ENCODE assay signal across 9 mouse cellular contexts in the genomic region with DNA sequence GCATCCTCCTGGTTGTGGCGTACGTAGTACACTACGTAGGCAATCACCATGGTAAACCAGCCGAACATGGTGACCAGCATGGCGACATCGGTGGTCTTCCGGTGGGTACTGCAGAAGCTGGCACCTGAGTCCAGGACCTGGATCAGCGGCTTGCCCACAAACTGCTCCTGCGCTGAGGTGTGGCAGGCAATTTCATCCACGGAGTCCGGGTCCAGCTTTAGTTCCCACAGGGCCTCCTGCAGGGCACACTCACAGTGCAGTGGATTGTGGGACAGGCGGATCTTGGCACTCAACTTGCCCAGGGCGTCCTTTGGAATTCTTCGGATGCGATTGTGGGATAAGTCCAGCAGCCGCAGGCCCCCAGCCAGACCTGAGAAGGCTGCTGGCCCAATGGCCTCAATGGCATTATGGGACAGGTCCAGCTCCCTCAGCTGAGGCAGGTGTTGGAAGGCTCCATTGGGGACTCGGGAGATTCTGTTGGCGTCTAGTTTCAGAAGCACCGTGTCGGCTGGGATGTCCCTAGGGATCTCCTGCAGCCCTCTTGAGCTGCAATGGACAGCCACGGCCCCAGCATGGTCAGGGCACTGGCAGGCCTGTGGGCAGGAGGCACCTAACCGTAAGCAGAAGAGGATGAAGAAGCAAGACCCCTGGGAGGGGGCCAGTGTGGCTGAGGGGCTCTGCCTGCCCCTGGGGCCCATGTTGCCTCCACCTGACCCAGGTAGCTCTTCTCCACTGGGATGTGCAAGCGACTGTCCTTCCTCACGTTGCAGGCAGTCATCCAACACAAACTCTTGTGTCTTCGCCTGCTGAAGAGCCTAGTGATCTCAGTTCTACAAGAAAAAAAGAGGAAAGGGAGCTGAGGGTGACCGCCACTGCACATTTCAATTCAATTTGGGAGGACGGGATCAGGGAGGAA. TPM values are rescaled to one million over a fixed set of nuclear protein-coding genes. Genes with fewer than 3 reads are reported as not detected.
DNase-seq lines count a peak whose midpoint lies in the region; ATAC-seq and TF ChIP-seq lines count a peak whose summit lies in the region.
"Had no signal": no experiment of that assay in that cellular context is flagged by ENCODE, and none has a peak within 500 bp of the region (broad histone marks: within the 10 kb centered on the region; RNA-seq: fewer than 3 reads in every experiment).

No protein-coding gene starts in this region.

- TF ChIP-seq CTCF in cortical plate, adult 2 months (IDR thresholded peaks at IDR 0.05; ENCODE audit: extremely low read depth, insufficient read depth, low read length), result no peak
- TF ChIP-seq CTCF in liver, postnatal 0 days (IDR thresholded peaks at IDR 0.05; ENCODE audit: low read depth), result no peak

- TF ChIP-seq EP300 in liver, postnatal 0 days (IDR thresholded peaks at IDR 0.05; ENCODE audit: low read depth), result no peak

- H3K27me3 ChIP-seq in heart, embryonic 15.5 days, result peaks cover 17% of the 10 kb centered on the region
- H3K27me3 ChIP-seq in hindbrain, embryonic 10.5 days (ENCODE audit: insufficient read depth, poor library complexity, severe bottlenecking), result peaks cover 25% of the 10 kb centered on the region
- H3K27me3 ChIP-seq in liver, postnatal 0 days (ENCODE audit: insufficient read depth, low read length), result peaks cover 6% of the 10 kb centered on the region; the same call in 1 of the 2 replicates

- peaks cover 14% of the 10 kb centered on the region for H3K4me1 ChIP-seq in heart, embryonic 15.5 days (replicated peaks)
- H3K4me1 ChIP-seq in cortical plate, adult 2 months (ENCODE audit: control insufficient read depth, insufficient read depth, low read length), result no peaks in the 10 kb centered on the region
- peaks cover 27% of the 10 kb centered on the region for H3K4me1 ChIP-seq in hindbrain, embryonic 10.5 days (replicated peaks)
- peaks cover 9% of the 10 kb centered on the region for H3K4me1 ChIP-seq in liver, postnatal 0 days (ENCODE audit: insufficient read depth)

- no peak overlapping the region for H3K27ac ChIP-seq in heart, embryonic 15.5 days
- H3K27ac ChIP-seq in cortical plate, adult 2 months (ENCODE audit: insufficient read depth, low read length), result no peak overlapping the region
- no peak overlapping the region for H3K27ac ChIP-seq in hindbrain, embryonic 10.5 days
- peak overlapping the region; percentile 94 for H3K27ac ChIP-seq in liver, postnatal 0 days (ENCODE audit: low read depth)

- H3K9me3 ChIP-seq in heart, embryonic 15.5 days (replicated peaks), result no peaks in the 10 kb centered on the region
- H3K9me3 ChIP-seq in hindbrain, embryonic 10.5 days, result 0 out of 2 replicates have a peak, but pooled peaks cover 4% of the 10 kb centered on the region
- no peaks in the 10 kb centered on the region for H3K9me3 ChIP-seq in liver, postnatal 0 days (ENCODE audit: low read length)

- DNase-seq in heart, postnatal 36 days, result no peak
- DNase-seq in hindbrain, embryonic 10.5 days (ENCODE audit: low spot score), result no peak
- no peak for DNase-seq in liver, postnatal 0 days
- no peak for DNase-seq in left cerebral cortex, postnatal 4 days
- DNase-seq in testis, postnatal 10 days (ENCODE audit: low spot score), result no peak
- no peak for DNase-seq in thymus, postnatal 25 days

- peak overlapping the region; percentile 64; the same call in 1 of the 2 replicates for H3K4me3 ChIP-seq in heart, embryonic 15.5 days
- H3K4me3 ChIP-seq in cortical plate, adult 2 months (ENCODE audit: insufficient read depth, low read length), result peak overlapping the region; percentile 70
- H3K4me3 ChIP-seq in hindbrain, embryonic 10.5 days, result peak overlapping the region; percentile 72
- peak overlapping the region; percentile 64 for H3K4me3 ChIP-seq in liver, postnatal 0 days (ENCODE audit: low read depth, low read length)

- no peak for TF ChIP-seq POLR2A in cortical plate, adult 2 months (IDR thresholded peaks at IDR 0.05; ENCODE audit: extremely low read depth, insufficient read depth, low read length)

- H3K4me2 ChIP-seq in heart, embryonic 15.5 days, result peak overlapping the region; percentile 97
- peak overlapping the region; percentile 73 for H3K4me2 ChIP-seq in liver, postnatal 0 days (ENCODE audit: low read depth, low read length)

- intact Hi-C loops in heart, postnatal 36 days (cut with DNase I), result no loop called here
- intact Hi-C loops in left cerebral cortex, postnatal 4 days (cut with DNase I), result no loop called here

- no peaks in the 10 kb centered on the region for H3K36me3 ChIP-seq in heart, embryonic 15.5 days
- H3K36me3 ChIP-seq in hindbrain, embryonic 10.5 days, result no peaks in the 10 kb centered on the region
- H3K36me3 ChIP-seq in liver, postnatal 0 days (replicated peaks; ENCODE audit: insufficient read depth, low read length), result no peaks in the 10 kb centered on the region

- 86% methylated on average over 27 of the region's 27 CpGs for WGBS in heart, embryonic 15.5 days
- 87% methylated on average over 27 of the region's 27 CpGs for WGBS in hindbrain, embryonic 10.5 days
- WGBS in liver, postnatal 0 days (ENCODE audit: insufficient replicate concordance), result 75% methylated on average over 27 of the region's 27 CpGs

- ATAC-seq in heart, embryonic 15.5 days (replicated peaks; ENCODE audit: insufficient number of reproducible peaks, insufficient read depth, low FRiP score, low read depth), result no peak
- no peak for ATAC-seq in liver, postnatal 0 days

- no peak overlapping the region for H3K9ac ChIP-seq in heart, embryonic 15.5 days
- peak overlapping the region; percentile 79 for H3K9ac ChIP-seq in liver, postnatal 0 days (replicated peaks)

RNA-seq across cellular contexts. Expression of gene Lrrc3, which starts 1.2 kb away (rescaled TPM):
- 1.1 and 2.2 TPM in 2 replicates for polyA plus RNA-seq in heart, embryonic 15.5 days (2015; fragmentation: Nextera tagmentation; extraction: Ambion mirVana)
- total RNA-seq in heart, postnatal 36 days (2021), result under 1 TPM; 0.54 to 0.94 TPM
- 7.3 and 7.7 TPM in 2 replicates for polyA plus RNA-seq in cortical plate, adult 2 months (2012; rRNA removed)
- 2.6 and 4.1 TPM in 2 replicates for polyA plus RNA-seq in hindbrain, embryonic 10.5 days (2016; fragmentation: Nextera tagmentation; extraction: Ambion mirVana)
- polyA plus RNA-seq in liver, postnatal 0 days (2015; fragmentation: Nextera tagmentation; extraction: Ambion mirVana), result 24.4 and 26.6 TPM in 2 replicates
- 10 to 100 TPM; 38.5 to 39.1 TPM for total RNA-seq in left cerebral cortex, postnatal 4 days (2021)

RNA-seq across cellular contexts. Expression of gene Gm3285, which starts 39.4 kb away (rescaled TPM):
- not detected in 2 replicates for polyA plus RNA-seq in heart, embryonic 15.5 days (2015; fragmentation: Nextera tagmentation; extraction: Ambion mirVana)
- total RNA-seq in heart, postnatal 36 days (2021), result not detected
- polyA plus RNA-seq in cortical plate, adult 2 months (2012; rRNA removed), result not detected in 2 replicates
- polyA plus RNA-seq in hindbrain, embryonic 10.5 days (2016; fragmentation: Nextera tagmentation; extraction: Ambion mirVana), result not detected in 2 replicates
- not detected in 2 replicates for polyA plus RNA-seq in liver, postnatal 0 days (2015; fragmentation: Nextera tagmentation; extraction: Ambion mirVana)
- total RNA-seq in left cerebral cortex, postnatal 4 days (2021), result not detected
- total RNA-seq: gastrocnemius, postnatal 4 days had no signal

RNA-seq across cellular contexts. Expression of gene Gm10318, which starts 48.5 kb away (rescaled TPM):
- polyA plus RNA-seq in heart, embryonic 15.5 days (2015; fragmentation: Nextera tagmentation; extraction: Ambion mirVana), result not detected in 2 replicates
- total RNA-seq in heart, postnatal 36 days (2021), result not detected
- polyA plus RNA-seq in cortical plate, adult 2 months (2012; rRNA removed), result 0.15 TPM in 1 of 2 replicates, not detected in the other
- not detected in 2 replicates for polyA plus RNA-seq in hindbrain, embryonic 10.5 days (2016; fragmentation: Nextera tagmentation; extraction: Ambion mirVana)
- polyA plus RNA-seq in liver, postnatal 0 days (2015; fragmentation: Nextera tagmentation; extraction: Ambion mirVana), result not detected in 2 replicates
- total RNA-seq in left cerebral cortex, postnatal 4 days (2021), result not detected
- total RNA-seq: gastrocnemius, postnatal 4 days had no signal

RNA-seq across cellular contexts. Expression of gene Gm36176, which starts 54.6 kb away (rescaled TPM):
- not detected in 2 replicates for polyA plus RNA-seq in heart, embryonic 15.5 days (2015; fragmentation: Nextera tagmentation; extraction: Ambion mirVana)
- total RNA-seq in heart, postnatal 36 days (2021), result not detected
- polyA plus RNA-seq in cortical plate, adult 2 months (2012; rRNA removed), result not detected in 2 replicates
- not detected in 2 replicates for polyA plus RNA-seq in hindbrain, embryonic 10.5 days (2016; fragmentation: Nextera tagmentation; extraction: Ambion mirVana)
- polyA plus RNA-seq in liver, postnatal 0 days (2015; fragmentation: Nextera tagmentation; extraction: Ambion mirVana), result not detected in 2 replicates
- not detected for total RNA-seq in left cerebral cortex, postnatal 4 days (2021)
- total RNA-seq: gastrocnemius, postnatal 4 days had no signal
